Mouse (Mus musculus) retina, embryonic 14.5 days (tissue): ENCODE measurements around the gene Wdtc1.

Experiments used
- DNase-seq: peaks from one replicate; pipeline ENCODE4 v3.0.0-alpha.2; 2015; ENCODE audit warnings: low spot score

Wdtc1 gene

GRCm38 (mm10) chr4:133375812-133376577 lies 22.7 kb upstream of the Wdtc1 start:
- no peak for DNase-seq

- DNase-seq: no peak
Measured at GRCm38 (mm10) chr4:133374011-133374410, 20.7 kb upstream of the Wdtc1 start.

GRCm38 (mm10) chr4:133372278-133372665 lies 19.0 kb upstream of the Wdtc1 start:
- DNase-seq: no peak

- DNase-seq: no peak
Measured at GRCm38 (mm10) chr4:133371621-133372277, 18.5 kb upstream of the Wdtc1 start.

- no peak for DNase-seq
Measured at GRCm38 (mm10) chr4:133370298-133371274, 17.3 kb upstream of the Wdtc1 start.

- peak; percentile 96 for DNase-seq
Measured at GRCm38 (mm10) chr4:133369553-133370297, 16.4 kb upstream of the Wdtc1 start, which contains the start of gene Slc9a1. TSS of gene Slc9a1 (plus strand) at chr4:133369706.

- no peak for DNase-seq
Measured at GRCm38 (mm10) chr4:133354641-133355040, 1.4 kb upstream of the Wdtc1 start.

GRCm38 (mm10) chr4:133352797-133353196 lies 484 bp downstream of the Wdtc1 start:
- DNase-seq: no peak

GRCm38 (mm10) chr4:133348051-133348775 lies 5.1 kb downstream of the Wdtc1 start:
- DNase-seq: no peak

- no peak for DNase-seq
Measured at GRCm38 (mm10) chr4:133347624-133348023, 5.7 kb downstream of the Wdtc1 start.

GRCm38 (mm10) chr4:133346577-133346976 lies 6.7 kb downstream of the Wdtc1 start:
- no peak for DNase-seq

- DNase-seq: no peak
Measured at GRCm38 (mm10) chr4:133345702-133346101, 7.6 kb downstream of the Wdtc1 start.

- peak; percentile 72 for DNase-seq
Measured at GRCm38 (mm10) chr4:133344112-133344511, 9.2 kb downstream of the Wdtc1 start.

- no peak for DNase-seq
Measured at GRCm38 (mm10) chr4:133340217-133340616, 13.1 kb downstream of the Wdtc1 start.

GRCm38 (mm10) chr4:133339148-133339749 lies 14.0 kb downstream of the Wdtc1 start:
- DNase-seq: peak; percentile 95

GRCm38 (mm10) chr4:133338521-133339095 lies 14.7 kb downstream of the Wdtc1 start:
- peak; percentile 13 for DNase-seq

GRCm38 (mm10) chr4:133337833-133338520 lies 15.3 kb downstream of the Wdtc1 start:
- DNase-seq: peak; percentile 11

- DNase-seq: no peak
Measured at GRCm38 (mm10) chr4:133333306-133333705, 20.0 kb downstream of the Wdtc1 start.

GRCm38 (mm10) chr4:133330296-133330695 lies 23.0 kb downstream of the Wdtc1 start:
- no peak for DNase-seq
